Mouse (Mus musculus) myocyte (in vitro differentiated cells): ENCODE data around the gene Hexim2.

Source experiments
- CEBPB ChIP-seq: IDR thresholded peaks from 2 replicates; pipeline ENCODE4 v1.6.1; 2011; ENCODE audit warnings: mild to moderate bottlenecking, moderate library complexity; ENCODE audit not compliant: poor library complexity, insufficient read depth, severe bottlenecking
- E2F4 ChIP-seq: IDR thresholded peaks from one replicate; pipeline ENCODE4 v1.6.1; 2011; ENCODE audit warnings: mild to moderate bottlenecking, control low read depth, moderate library complexity; ENCODE audit not compliant: insufficient read depth
- MAX ChIP-seq: IDR thresholded peaks from one replicate; pipeline ENCODE4 v1.6.1; 2011; ENCODE audit warnings: low read depth, mild to moderate bottlenecking, control low read depth
- MYOD1 ChIP-seq, 3 experiments: IDR thresholded peaks; one replicate each; pipeline ENCODE4 v1.6.1; 2011; ENCODE audit warnings: control low read depth in 2 of 3, low read depth in 2 of 3, mild to moderate bottlenecking in 2 of 3, moderate library complexity in 1 of 3; ENCODE audit not compliant: insufficient read length in 2 of 3, control insufficient read depth in 1 of 3
- MYOG ChIP-seq, 3 experiments: IDR thresholded peaks; one replicate each; pipeline ENCODE4 v1.6.1; 2011; ENCODE audit warnings: control low read depth in 2 of 3, low read depth in 2 of 3, mild to moderate bottlenecking in 2 of 3; ENCODE audit not compliant: insufficient read length in 2 of 3, control insufficient read depth in 1 of 3, insufficient read depth in 1 of 3
- POLR2A ChIP-seq: IDR thresholded peaks from one replicate; pipeline ENCODE4 v1.6.1; 2011; ENCODE audit warnings: low read depth, mild to moderate bottlenecking, control low read depth, moderate library complexity; ENCODE audit not compliant: insufficient read length
- REST ChIP-seq: IDR thresholded peaks from one replicate; pipeline ENCODE4 v1.6.1; 2011; ENCODE audit warnings: mild to moderate bottlenecking, control low read depth, moderate library complexity; ENCODE audit not compliant: insufficient read depth, insufficient read length
- SRF ChIP-seq: IDR thresholded peaks from one replicate; pipeline ENCODE4 v1.6.1; 2011; ENCODE audit warnings: low read depth; ENCODE audit not compliant: control insufficient read depth, insufficient read length
- TCF12 ChIP-seq: IDR thresholded peaks from one replicate; pipeline ENCODE4 v1.6.1; 2011; ENCODE audit warnings: mild to moderate bottlenecking, control low read depth; ENCODE audit not compliant: poor library complexity, insufficient read depth, severe bottlenecking
- USF1 ChIP-seq: IDR thresholded peaks from one replicate; pipeline ENCODE4 v1.6.1; 2011; ENCODE audit warnings: low read depth, mild to moderate bottlenecking, control low read depth, moderate library complexity

DNA sequence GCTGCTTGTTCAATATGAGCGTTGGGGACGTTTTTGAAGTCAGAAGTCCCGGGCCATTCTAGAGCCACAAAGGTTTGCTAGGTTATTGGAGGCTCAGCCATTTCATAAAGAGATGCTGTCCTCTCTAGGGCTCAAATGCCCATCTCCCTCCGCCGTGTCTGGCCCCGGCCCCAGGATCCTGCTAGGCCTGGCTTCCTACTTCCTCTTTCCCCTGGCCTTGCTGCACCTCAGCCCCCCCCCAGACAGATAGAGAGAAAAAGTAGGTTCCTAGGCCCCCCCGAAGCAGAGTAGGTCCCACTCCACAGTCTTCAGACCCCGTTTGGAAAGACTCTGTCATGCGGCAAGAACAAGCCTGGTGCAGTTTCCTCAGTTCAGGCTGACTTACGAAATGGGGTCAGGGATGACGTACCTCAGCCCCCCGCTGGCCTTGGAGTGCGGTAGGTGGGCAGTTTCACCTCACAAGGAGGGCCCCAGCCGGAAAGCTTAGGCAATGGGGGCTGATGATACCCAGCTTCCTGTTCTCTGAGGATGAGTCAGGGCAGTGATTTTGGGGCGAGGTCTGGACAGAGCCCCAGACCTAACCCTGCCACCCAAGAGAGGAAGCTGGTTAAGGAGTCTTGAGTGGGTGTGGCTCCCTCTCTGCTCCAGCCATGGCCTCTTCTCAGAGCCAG is 45.7 kb downstream of the Hexim2 start:
- TF ChIP-seq POLR2A (no peak), MAX (no peak), USF1 (no peak), E2F4 (no peak), MYOG (IDR thresholded peaks at IDR 0.05; ENCODE audit: control insufficient read depth in 1 of 3, insufficient read depth in 1 of 3, insufficient read length in 2 of 3, low read depth in 2 of 3) (no peak), TCF12 (no peak), MYOD1 (IDR thresholded peaks at IDR 0.05; ENCODE audit: control insufficient read depth in 1 of 3, insufficient read length in 2 of 3, low read depth in 2 of 3) (no peak), REST (no peak), SRF (no peak), CEBPB (no peak)
